Mouse (Mus musculus): ENCODE results near the gene Synrg. TPM values are rescaled to one million over a fixed set of nuclear protein-coding genes. Genes with fewer than 3 reads are reported as not detected.

Synrg gene
- total and polyA plus RNA-seq, 3 experiments, result 9.5 to 25.2 (median 15.8) TPM

- in situ Hi-C loops (cut with MboI; ENCODE audit: low pct_ligation_motif_present, low pct_unique_long_range_greater_than_20kb, low sequenced_read_pairs), result no loop called here
- H3K36me3 ChIP-seq (replicated peaks in 1 of 2; ENCODE audit: control insufficient read depth in 1 of 2, insufficient read depth in 1 of 2, low read length in 1 of 2), result peaks cover 13 to 25% of the 10 kb centered on the region in 2 experiments
- peak overlapping the region; percentile 98 for H3K27ac ChIP-seq (ENCODE audit: insufficient read depth, low read depth)
- no peaks in the 10 kb centered on the region for H3K27me3 ChIP-seq (replicated peaks)
- H3K9me3 ChIP-seq (replicated peaks; ENCODE audit: low read length), result no peaks in the 10 kb centered on the region
- DNase-seq (ENCODE audit: extremely low read depth), result no peak
- peaks cover 14 to 59% of the 10 kb centered on the region in 2 experiments for H3K4me1 ChIP-seq (ENCODE audit: control insufficient read depth in 1 of 2, insufficient read depth in 2 of 2)
- TF ChIP-seq PAX5 (IDR thresholded peaks at IDR 0.05; ENCODE audit: low read length), result no peak
- peak; percentile 52; the same call in 1 of the 2 replicates for TF ChIP-seq TBP (conservative IDR thresholded peaks at IDR 0.05; ENCODE audit: low read depth, low read length)
- peak; percentile 53; the same call in 1 of the 2 replicates for TF ChIP-seq EP300 (IDR thresholded peaks at IDR 0.05; ENCODE audit: low read length)
- TF ChIP-seq ZNF384 (IDR thresholded peaks at IDR 0.05; ENCODE audit: low read depth, low read length), result no peak
- peak; percentile 71 for TF ChIP-seq MEF2A (IDR thresholded peaks at IDR 0.05; ENCODE audit: borderline replicate concordance, low read depth, low read length)
- TF ChIP-seq MAFK (IDR thresholded peaks at IDR 0.05; ENCODE audit: insufficient replicate concordance, low read length), result no peak
- TF ChIP-seq POLR2A (IDR thresholded peaks at IDR 0.05; ENCODE audit: low read depth, low read length), result 0 out of 2 replicates have a peak, but pooled peaks have one; percentile 34
- TF ChIP-seq NRF1 (IDR thresholded peaks at IDR 0.05; ENCODE audit: low read depth, low read length), result no peak
- TF ChIP-seq JUND (conservative IDR thresholded peaks at IDR 0.05; ENCODE audit: low read depth, low read length), result no peak
- TF ChIP-seq ETS1 (conservative IDR thresholded peaks at IDR 0.05; ENCODE audit: low read depth, low read length), result 0 out of 2 replicates have a peak, but pooled peaks have one; percentile 39
- no peak for TF ChIP-seq SMC3 (IDR thresholded peaks at IDR 0.05; ENCODE audit: low read depth, low read length)
- no peak for TF ChIP-seq JUN (IDR thresholded peaks at IDR 0.05; ENCODE audit: insufficient read depth, low read depth, low read length)
- 0 out of 2 replicates have a peak, but pooled peaks have one; percentile 7 for TF ChIP-seq TCF12 (IDR thresholded peaks at IDR 0.05; ENCODE audit: low read depth, low read length)
- no peak for TF ChIP-seq RAD21 (IDR thresholded peaks at IDR 0.05; ENCODE audit: low read depth, low read length)
- no peak for TF ChIP-seq MAX (IDR thresholded peaks at IDR 0.05; ENCODE audit: low read length)
- TF ChIP-seq USF1 (IDR thresholded peaks at IDR 0.05; ENCODE audit: low read depth, low read length), result no peak
- TF ChIP-seq MYC (IDR thresholded peaks at IDR 0.05; ENCODE audit: low read depth, low read length), result 0 out of 2 replicates have a peak, but pooled peaks have one; percentile 39
- TF ChIP-seq ZC3H11A (IDR thresholded peaks at IDR 0.05; ENCODE audit: low read depth, low read length), result no peak
- TF ChIP-seq IRF4 (IDR thresholded peaks at IDR 0.05; ENCODE audit: low read depth, low read length), result 0 out of 2 replicates have a peak, but pooled peaks have one; percentile 31
- no peak for TF ChIP-seq POLR2AphosphoS2 (IDR thresholded peaks at IDR 0.05; ENCODE audit: low read depth, low read length)
- peak; percentile 74 for TF ChIP-seq SIN3A (IDR thresholded peaks at IDR 0.05; ENCODE audit: low read length)
- TF ChIP-seq NELFE (IDR thresholded peaks at IDR 0.05; ENCODE audit: low read depth, low read length), result no peak; the same call in 1 of the 2 replicates
- no peak for TF ChIP-seq CHD2 (IDR thresholded peaks at IDR 0.05; ENCODE audit: low read length)
- dilution Hi-C loops (cut with MboI; ENCODE audit: extremely low pct_ligation_motif_present, extremely low pct_unique_long_range_greater_than_20kb, low sequenced_read_pairs), result no loop called here
- H3K4me3 ChIP-seq (replicated peaks in 1 of 3; ENCODE audit: low read depth in 2 of 3, low read length in 2 of 3, poor library complexity in 1 of 3), result peak overlapping the region in 2 of 3 experiments; percentile 5 to 50
- H3K4me2 ChIP-seq (ENCODE audit: insufficient read depth, low read depth, poor library complexity, severe bottlenecking), result peak overlapping the region; percentile 99
- peaks cover 75% of the 10 kb centered on the region for H3K79me2 ChIP-seq (replicated peaks; ENCODE audit: control insufficient read depth, extremely low read depth, insufficient read depth, poor library complexity, severe bottlenecking)
- peak overlapping the region; percentile 72 for H3K9ac ChIP-seq (ENCODE audit: insufficient read depth, low read depth)
Observed at GRCm38 (mm10) chr11:84063631-84064209, 99.5 kb downstream of the Synrg start.

All from CH12.LX (cell line).